Mouse (Mus musculus) ES-Bruce4 (cell line): Measurements from ENCODE around the gene Hist2h3c1.
"Not testable (repeated sequence)": the region's sequence is repeated elsewhere in the genome, so short reads cannot be mapped to it uniquely, and the experiment has no call there.

Source experiments
- CTCF ChIP-seq: IDR thresholded peaks from one replicate; pipeline ENCODE4 v1.8.1; 2011; ENCODE audit warnings: low read depth, low read length
- EP300 ChIP-seq: IDR thresholded peaks from 2 replicates; pipeline ENCODE4 v1.6.1; 2011; ENCODE audit warnings: low read depth, low read length; ENCODE audit not compliant: insufficient read depth
- POLR2A ChIP-seq: IDR thresholded peaks from one replicate; pipeline ENCODE4 v1.8.1; 2011; ENCODE audit warnings: low read length; ENCODE audit not compliant: insufficient read depth

- not testable (repeated sequence) for TF ChIP-seq CTCF, EP300, POLR2A
Measured at GRCm38 (mm10) chr3:96238954-96239793, 7.3 kb upstream of the Hist2h3c1 start, which contains the start of gene Hist2h3c2.
